Mouse (Mus musculus): ENCODE measurements around the gene 2410004B18Rik.

DNA sequence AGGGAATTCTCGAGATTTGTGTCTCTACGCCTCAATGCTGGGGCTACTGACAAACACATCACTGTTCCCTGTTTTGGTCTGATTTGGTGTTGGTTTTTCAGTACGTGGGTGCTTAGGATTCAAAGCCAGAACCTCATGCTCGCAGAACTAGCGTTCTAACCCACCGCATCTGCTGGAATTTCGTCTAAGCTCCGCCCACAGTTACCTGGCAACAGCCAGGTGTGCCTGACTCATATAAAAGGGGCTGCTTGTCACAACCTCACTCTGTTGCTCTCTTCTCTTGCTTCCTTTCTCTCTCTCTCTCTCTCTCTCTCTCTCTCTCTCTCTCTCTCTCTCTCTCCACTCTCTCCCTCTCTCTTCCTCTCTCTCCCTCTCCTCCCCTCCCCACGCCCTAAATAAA is 24.6 kb downstream of the 2410004B18Rik start:
- TF ChIP-seq CTCF (IDR thresholded peaks at IDR 0.05; ENCODE audit: insufficient read depth, low read length) (no peak), POLR2A (IDR thresholded peaks at IDR 0.05; ENCODE audit: borderline replicate concordance, extremely low read depth, low read depth, low read length) (no peak)

All from lung, adult 2 months (tissue).